Mouse (Mus musculus): ENCODE measurements around the gene Ssc5d.

The Ssc5d gene

GRCm38 (mm10) chr7:4919971-4920370 is 5.6 kb upstream of the Ssc5d start:
- no peak for DNase-seq (ENCODE audit: low spot score)

DNA sequence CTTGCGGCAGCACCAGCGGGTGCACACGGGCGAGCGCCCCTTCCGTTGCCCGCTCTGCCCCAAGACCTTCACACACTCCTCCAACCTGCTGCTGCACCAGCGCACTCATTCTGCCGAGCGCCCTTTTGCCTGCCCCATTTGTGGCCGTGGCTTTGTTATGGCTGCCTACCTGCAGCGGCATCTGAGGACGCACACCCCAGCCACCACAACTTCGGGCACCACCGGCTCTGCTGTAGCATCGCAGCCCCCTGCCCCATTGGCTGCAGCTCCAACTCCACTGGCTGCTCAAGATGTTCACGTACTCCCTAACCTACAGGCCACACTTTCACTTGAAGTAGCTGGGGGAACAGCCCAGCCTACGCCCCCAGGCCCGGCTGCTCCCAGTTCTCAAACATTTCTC is 5.1 kb upstream of the Ssc5d start:
- no peak for DNase-seq (ENCODE audit: low spot score)

GRCm38 (mm10) chr7:4920976-4921823 is 4.4 kb upstream of the Ssc5d start:
- no peak for DNase-seq (ENCODE audit: low spot score)

GRCm38 (mm10) chr7:4921824-4922482 is 3.6 kb upstream of the Ssc5d start, which contains the start of gene Nat14:
Gene Nat14, plus strand, starts transcription at chr7:4922028.
- DNase-seq (ENCODE audit: low spot score) = no peak

GRCm38 (mm10) chr7:4922508-4922907 is 3.1 kb upstream of the Ssc5d start:
- DNase-seq (ENCODE audit: low spot score) = peak; percentile 62

DNA sequence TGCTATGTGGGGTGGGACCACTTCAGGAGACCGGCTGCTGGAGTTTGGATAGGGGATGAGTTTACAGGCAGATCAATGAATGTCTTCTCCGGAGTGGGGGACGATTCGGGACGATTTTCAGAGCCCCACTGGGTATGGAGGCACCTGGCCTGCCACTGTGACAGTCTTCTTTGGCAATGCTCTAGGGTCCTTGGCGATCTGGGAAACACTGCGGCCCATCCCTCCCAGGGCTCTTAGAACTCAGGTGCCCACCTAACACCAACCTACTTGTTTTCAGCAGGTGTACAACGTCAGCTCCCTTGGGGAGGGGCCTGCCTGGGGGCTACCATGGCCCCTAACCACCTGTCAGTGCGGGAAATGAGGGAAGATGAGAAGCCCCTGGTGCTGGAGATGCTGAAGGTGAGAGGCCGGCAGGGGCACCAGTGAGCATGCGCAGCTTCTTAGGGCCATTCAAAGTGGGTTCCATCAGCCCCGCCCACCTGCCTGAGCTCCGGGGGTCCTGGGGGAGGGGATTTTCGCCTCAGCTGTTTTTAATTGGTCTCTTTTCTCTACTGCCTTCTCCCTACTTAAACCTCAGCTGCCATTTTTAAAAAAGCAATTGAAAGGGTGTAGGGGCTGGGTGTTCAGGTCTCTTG is 2.5 kb upstream of the Ssc5d start:
- DNase-seq (ENCODE audit: low spot score) = no peak

DNA sequence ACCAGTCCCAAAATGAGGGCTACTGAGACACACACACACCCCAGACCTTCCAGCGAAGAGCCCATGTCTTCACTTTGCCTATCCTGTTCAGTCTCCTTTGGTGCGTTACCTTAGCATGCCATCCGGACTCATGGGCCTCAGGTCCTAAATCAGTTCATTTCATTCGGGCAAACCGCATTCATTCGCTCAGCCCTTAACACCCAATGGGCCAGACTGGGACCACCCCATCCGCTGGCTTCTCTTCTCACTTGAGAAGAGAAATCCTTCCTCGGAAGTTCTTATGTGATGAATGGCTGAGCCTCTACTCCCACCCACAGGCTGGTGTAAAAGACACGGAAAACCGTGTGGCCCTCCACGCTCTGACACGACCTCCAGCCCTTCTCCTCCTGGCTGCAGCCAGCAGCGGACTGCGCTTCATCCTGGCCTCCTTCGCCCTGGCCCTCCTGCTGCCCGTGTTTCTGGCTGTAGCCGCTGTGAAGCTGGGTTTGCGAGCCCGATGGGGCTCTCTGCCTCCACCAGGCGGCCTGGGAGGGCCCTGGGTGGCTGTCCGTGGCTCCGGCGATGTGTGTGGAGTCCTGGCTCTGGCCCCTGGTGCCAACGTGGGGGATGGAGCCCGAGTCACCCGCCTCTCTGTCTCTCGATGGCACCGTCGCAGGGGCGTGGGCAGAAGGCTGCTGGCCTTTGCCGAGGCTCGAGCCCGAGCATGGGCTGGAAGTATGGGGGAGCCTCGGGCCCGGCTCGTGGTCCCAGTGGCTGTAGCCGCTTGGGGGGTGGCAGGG is 1.8 kb upstream of the Ssc5d start:
- no peak for DNase-seq (ENCODE audit: low spot score)

DNA sequence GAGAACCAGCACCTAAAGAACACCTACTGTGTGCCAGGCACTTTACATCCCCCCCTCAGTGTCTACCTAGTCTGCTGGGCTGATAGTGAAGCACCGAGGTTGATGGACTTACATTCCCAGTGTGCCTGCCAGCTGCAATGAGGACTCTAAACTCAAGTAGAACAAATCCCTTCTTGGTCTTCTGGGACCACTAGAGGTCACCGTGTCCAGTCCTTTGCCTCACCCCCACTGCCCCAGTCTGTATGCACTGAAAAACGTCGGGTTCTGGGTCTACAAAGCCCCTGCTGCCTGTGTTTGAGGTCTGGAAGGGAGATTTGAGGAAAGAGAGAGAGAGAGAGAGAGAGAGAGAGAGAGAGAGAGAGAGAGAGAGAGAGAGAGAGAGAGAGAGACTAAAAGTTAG is 1.1 kb upstream of the Ssc5d start:
- DNase-seq (ENCODE audit: low spot score) = no peak

- no peak for DNase-seq (ENCODE audit: low spot score)
These were observed 689 bp upstream of the Ssc5d start for GRCm38 (mm10) chr7:4924891-4925301.

DNA sequence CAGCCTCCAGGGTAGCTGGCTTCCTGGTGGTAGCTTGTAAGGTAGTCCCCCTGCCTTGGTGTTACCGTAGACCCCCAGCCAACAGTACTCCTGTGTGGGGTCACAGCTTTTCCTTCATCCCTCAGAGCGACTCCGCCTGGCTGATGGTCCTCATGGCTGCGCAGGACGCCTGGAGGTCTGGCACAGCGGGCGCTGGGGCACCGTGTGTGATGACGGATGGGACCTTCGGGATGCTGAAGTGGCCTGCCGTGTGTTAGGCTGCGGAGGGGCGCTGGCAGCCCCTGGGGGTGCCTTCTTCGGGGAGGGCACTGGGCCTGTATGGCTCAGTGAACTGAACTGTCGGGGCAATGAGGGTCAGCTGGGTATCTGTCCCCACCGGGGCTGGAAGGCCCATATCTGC is 1.3 kb downstream of the Ssc5d start:
- no peak for DNase-seq (ENCODE audit: low spot score)

GRCm38 (mm10) chr7:4927711-4928110 is 2.1 kb downstream of the Ssc5d start:
- no peak for DNase-seq (ENCODE audit: low spot score)

GRCm38 (mm10) chr7:4928323-4928722 is 2.7 kb downstream of the Ssc5d start:
- no peak for DNase-seq (ENCODE audit: low spot score)

DNA sequence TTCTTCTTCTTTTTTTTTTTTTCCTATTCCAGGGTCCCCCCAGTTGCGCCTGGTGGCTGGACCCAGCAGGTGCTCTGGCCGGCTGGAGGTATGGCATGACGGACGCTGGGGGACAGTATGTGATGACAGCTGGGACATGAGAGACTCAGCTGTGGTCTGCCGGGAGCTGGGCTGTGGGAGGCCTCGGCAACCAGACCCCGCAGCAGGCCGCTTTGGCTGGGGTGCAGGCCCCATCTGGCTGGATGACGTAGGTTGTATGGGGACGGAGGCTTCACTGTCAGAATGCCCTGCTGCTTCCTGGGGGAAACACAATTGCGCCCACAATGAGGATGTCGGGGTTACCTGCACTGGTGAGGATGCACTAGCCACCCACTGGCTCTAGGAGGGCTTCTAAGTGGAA is 7.5 kb downstream of the Ssc5d start:
- no peak for DNase-seq (ENCODE audit: low spot score)

- no peak for DNase-seq (ENCODE audit: low spot score)
These were observed 8.8 kb downstream of the Ssc5d start for GRCm38 (mm10) chr7:4934160-4934914.

DNA sequence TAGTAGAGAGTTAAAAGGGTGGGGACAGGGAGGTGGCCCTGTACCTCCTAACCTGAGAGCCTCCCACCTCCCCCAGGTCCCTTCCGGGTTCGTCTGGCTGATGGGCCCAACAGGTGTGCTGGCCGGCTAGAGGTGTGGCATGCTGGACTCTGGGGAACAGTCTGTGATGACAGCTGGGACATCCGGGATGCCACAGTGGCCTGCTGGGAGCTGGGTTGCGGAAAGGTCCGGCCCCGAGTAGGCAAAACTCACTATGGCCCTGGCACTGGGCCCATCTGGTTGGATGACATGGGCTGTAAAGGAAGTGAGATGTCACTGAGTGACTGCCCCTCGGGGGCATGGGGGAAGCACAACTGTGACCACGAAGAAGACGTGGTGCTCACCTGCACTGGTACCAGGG is 11.2 kb downstream of the Ssc5d start:
- no peak for DNase-seq (ENCODE audit: low spot score)

- no peak for DNase-seq (ENCODE audit: low spot score)
These were observed 11.8 kb downstream of the Ssc5d start for GRCm38 (mm10) chr7:4937392-4937791.

GRCm38 (mm10) chr7:4938456-4938855 is 12.9 kb downstream of the Ssc5d start:
- peak; percentile 67 for DNase-seq (ENCODE audit: low spot score)

DNA sequence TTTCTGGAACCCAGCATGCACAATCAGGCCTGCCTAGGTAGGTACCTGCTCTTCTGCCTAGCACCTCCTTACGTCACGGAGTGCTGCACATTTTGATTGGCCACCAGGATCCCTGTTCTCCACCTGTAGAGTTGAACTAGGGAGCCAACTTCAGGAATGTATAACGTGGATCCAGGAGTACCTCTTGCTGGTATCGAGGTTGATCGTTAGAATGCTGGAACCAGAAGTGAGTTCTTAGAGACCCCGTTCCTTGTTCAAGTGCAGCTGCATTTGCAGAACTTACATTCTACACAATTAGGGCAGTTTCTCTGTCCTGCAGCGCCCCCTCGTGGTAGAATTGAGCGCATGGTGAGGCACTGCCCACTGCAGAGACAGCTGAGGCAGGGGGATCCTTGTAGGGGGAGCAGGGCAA is 14.5 kb downstream of the Ssc5d start:
- peak; percentile 73 for DNase-seq (ENCODE audit: low spot score)

DNA sequence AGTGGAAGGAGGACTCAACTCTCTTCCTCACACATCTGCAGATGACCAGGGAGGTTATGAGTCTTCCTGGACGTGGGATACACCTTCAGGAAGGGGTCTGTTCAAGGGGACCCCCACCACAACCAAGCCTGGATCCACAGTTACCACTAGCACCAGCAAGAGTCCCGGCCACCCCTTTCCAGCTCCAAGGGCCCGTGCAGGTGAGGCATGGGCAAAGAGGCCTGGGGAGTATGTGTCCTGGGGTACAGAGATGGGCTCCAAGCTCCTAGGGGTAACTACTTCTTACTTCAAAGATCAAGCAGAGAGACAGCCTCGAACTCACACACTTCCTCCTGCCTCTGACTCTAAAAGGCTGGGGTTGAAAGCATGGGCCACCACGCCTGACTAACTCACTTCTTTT is 17.1 kb downstream of the Ssc5d start:
- no peak for DNase-seq (ENCODE audit: low spot score)

- DNase-seq (ENCODE audit: low spot score) = peak; percentile 96
These were observed 17.7 kb downstream of the Ssc5d start for GRCm38 (mm10) chr7:4943223-4943815.

DNA sequence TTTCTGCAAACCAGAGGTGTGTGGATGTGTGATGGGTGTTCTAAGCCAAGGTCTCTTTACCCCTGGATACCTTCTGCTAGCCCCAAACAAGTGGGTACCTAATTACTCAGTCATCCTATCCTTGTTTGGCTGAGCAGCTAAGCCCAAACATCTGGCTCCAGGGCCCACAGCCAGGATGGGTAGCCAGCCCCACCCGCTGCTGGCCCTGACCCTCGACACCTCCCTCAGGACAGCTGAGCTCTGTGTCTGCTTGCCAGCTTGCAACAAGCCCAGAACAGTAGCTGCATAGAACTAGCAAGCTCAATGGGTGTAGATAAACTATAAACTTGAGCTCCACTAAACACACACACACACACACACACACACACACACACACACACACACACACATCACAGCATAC is 22.3 kb downstream of the Ssc5d start:
- DNase-seq (ENCODE audit: low spot score) = no peak
